Mouse (Mus musculus): ENCODE results near the gene Fmnl2.

Gene Fmnl2

DNA sequence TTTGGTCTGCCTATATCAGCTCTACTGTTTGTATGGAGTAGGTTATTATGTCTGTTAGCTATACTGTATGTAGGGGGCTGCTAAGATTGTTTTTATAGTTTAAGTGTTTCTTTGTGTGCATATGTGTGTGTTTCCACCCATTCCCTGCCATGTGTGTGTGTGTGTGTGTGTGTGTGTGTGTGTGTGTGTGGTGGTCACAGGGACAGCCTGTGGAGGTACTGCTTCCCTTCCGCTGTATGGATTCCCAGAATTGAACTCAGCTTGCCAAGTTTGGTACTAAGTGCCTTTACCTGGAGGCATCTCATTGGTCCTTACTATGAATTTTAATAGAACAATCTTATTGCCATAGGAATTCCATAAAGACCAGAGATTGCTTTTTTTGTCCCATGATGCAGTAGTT is 126.9 kb downstream of the Fmnl2 start:
- no peak for DNase-seq (ENCODE audit: low read depth, low spot score)

DNA sequence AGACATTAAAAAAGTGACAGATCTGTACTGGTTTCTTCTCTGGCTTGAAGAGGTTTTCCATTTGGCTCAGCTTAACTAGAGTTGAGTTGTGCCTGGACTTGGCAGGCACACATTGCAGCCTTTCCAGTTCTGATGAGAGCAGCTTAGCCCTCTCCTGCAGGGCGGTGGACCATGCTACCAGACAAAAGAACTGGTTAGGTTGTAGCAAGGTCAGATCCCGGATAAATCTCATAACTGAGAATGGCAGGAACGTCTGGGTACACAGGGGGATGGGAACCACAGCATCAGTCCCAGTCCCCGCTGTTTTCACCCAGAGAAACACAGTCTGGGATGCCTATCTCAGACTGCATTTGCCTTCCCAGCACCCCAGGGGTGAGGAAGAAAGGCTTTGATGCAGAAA is 127.5 kb downstream of the Fmnl2 start:
- no peak for DNase-seq (ENCODE audit: low read depth, low spot score)

GRCm38 (mm10) chr2:52986354-52986753 is 128.7 kb downstream of the Fmnl2 start:
- DNase-seq (ENCODE audit: low read depth, low spot score) = no peak

DNA sequence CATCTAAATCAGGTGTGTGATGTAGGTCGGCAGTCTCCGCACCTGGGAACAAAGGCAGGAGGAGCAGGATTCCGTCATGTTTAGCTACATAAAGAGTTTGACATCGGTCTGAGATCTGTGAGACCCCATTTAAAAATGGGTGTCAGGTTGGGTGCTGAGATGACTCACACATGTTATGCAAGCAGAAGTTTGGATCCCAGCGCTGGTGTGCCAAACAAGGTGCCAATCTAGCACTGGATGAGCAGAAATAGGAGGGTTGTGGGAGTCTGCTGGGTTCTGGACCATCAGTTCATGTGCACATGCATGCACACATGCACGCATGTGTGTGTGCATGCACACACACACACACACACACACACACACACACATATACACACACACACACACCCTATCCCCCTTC is 129.4 kb downstream of the Fmnl2 start:
- no peak for DNase-seq (ENCODE audit: low read depth, low spot score)

- DNase-seq (ENCODE audit: low read depth, low spot score) = no peak
These were observed 130.1 kb downstream of the Fmnl2 start for GRCm38 (mm10) chr2:52987637-52988295.

- DNase-seq (ENCODE audit: low read depth, low spot score) = no peak
These were observed 131.7 kb downstream of the Fmnl2 start for GRCm38 (mm10) chr2:52989316-52989715.

GRCm38 (mm10) chr2:52990874-52991687 is 133.4 kb downstream of the Fmnl2 start:
- no peak for DNase-seq (ENCODE audit: low read depth, low spot score)

GRCm38 (mm10) chr2:52991688-52992194 is 134.1 kb downstream of the Fmnl2 start:
- DNase-seq (ENCODE audit: low read depth, low spot score) = no peak

- DNase-seq (ENCODE audit: low read depth, low spot score) = no peak
These were observed 135.6 kb downstream of the Fmnl2 start for GRCm38 (mm10) chr2:52993241-52993640.

- DNase-seq (ENCODE audit: low read depth, low spot score) = no peak
These were observed 136.9 kb downstream of the Fmnl2 start for GRCm38 (mm10) chr2:52994526-52994925.

- no peak for DNase-seq (ENCODE audit: low read depth, low spot score)
These were observed 140.5 kb downstream of the Fmnl2 start for GRCm38 (mm10) chr2:52997955-52998750.

DNA sequence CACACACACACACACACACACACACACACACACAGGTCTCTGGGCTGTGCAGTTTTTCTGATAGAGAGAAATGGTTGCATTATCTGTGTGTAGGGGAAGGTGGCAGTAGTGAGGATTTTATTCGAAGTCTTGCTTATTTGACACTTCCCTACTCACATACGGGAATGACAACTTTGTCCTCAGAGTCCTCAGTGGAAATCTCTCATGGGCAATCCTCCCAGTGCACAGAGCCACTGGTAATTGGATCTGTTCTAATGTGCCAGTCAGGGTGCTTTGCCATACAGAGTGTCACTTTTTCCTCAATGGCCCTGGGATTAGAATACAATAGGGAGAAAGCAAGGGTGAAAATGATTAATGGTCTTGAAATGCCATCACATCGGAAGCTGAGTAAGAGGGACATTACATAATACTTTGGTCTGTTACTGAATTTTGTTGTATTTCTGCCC is 141.9 kb downstream of the Fmnl2 start:
- no peak for DNase-seq (ENCODE audit: low read depth, low spot score)

GRCm38 (mm10) chr2:53000446-53000845 is 142.8 kb downstream of the Fmnl2 start:
- DNase-seq (ENCODE audit: low read depth, low spot score) = no peak

DNA sequence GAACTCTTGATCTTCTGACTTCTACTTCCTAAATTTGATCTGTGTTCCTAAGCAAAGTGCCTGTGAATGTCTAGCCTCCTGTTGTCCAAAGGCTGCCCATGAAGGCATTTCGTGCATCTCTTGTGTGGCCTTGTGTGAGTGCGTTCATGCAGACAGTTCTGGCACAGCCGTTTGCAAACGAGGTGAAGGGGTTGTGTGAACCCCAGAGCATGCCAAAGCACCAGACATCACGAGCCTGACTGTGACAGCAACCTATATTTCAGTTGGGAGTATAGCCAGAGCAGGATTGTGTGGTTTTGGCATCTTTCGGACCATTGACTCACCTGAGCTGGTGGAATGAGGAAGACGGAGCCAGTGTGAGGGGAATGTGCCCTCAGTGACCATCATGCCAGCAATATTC is 148.5 kb downstream of the Fmnl2 start:
- DNase-seq (ENCODE audit: low read depth, low spot score) = no peak

DNA sequence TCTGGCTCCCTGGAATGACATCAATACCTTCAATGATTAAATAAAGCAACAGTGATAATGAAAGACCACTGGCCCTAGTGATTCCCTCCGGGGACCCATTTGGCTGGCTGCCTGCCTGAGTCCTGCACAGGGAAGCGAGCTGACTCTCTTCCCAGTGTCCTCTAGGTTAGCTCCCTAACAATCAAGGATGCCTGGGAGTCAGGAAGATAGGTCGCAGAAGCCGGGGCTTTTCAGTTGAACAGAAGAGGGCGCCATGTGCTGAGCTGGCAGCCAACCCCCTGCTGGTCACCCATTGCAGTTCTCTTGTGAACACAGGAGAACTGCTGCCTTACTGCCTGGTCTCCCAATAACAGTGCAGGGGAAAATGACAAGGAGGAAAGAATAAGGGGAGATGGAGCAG is 149.5 kb downstream of the Fmnl2 start:
- DNase-seq (ENCODE audit: low read depth, low spot score) = no peak

GRCm38 (mm10) chr2:53013051-53013450 is 155.4 kb downstream of the Fmnl2 start:
- DNase-seq (ENCODE audit: low read depth, low spot score) = no peak

DNA sequence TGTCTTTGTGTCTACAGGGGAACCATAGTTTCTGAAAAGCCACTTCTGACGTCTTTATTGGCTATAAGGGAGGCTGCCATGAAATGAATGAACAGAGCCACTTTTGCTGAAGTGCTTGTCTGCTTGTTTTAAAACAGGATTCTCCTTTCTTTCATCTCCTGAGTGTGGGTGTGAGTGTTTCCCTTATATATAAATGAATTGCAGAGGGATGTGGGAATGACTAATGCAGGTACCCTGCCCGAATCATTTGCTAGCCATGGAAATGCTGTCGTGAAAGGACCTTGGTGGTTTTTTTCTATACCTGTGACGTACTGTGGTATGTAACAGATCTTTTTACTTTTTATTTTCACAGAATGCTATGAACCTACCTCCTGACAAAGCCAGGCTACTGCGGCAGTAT is 156.8 kb downstream of the Fmnl2 start:
- DNase-seq (ENCODE audit: low read depth, low spot score) = no peak

GRCm38 (mm10) chr2:53022982-53023381 is 165.3 kb downstream of the Fmnl2 start:
- no peak for DNase-seq (ENCODE audit: low read depth, low spot score)

DNA sequence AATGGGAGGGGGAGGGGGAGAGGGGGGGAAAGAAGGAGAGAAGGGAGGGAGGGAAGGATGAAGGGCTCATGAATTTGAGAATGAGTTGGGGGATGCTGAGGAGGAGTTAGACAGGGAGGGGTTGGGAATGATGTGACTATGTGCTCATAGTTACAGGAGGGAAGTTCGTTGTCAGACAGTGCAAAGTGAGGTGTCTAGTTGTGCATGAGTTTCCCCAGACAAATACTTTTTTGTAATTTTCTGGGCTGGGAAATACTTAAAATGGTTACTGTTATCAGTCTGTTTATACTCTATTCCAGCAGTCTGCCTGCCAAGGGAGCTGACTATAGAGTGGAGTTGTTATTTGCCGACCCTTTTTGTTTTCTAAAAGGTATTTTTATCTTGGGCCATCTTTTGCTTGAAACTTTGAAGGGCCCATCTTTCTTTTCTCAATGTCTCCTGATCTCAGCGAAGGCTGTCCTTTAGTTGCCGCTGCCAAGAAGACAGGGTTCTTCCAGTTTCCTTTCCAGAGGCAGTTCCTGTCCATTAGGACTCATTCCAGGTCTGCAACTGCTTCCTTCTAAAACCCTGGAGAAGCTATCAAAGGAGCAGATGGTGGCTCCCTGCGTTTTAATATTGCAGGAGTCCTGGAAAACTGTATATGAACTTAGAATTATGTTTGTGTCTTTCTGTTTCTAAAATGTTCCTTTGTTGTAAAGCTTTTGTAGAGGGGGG is 168.6 kb downstream of the Fmnl2 start:
- DNase-seq (ENCODE audit: low read depth, low spot score) = no peak

- no peak for DNase-seq (ENCODE audit: low read depth, low spot score)
These were observed 171.2 kb downstream of the Fmnl2 start for GRCm38 (mm10) chr2:53028868-53029267.

GRCm38 (mm10) chr2:53029716-53030431 is 172.2 kb downstream of the Fmnl2 start:
- no peak for DNase-seq (ENCODE audit: low read depth, low spot score)

Data from retina, postnatal 7 days (tissue).